Mouse (Mus musculus): Measurements from ENCODE around the gene Aifm3. TPM values are rescaled to one million over a fixed set of nuclear protein-coding genes. Genes with fewer than 3 reads are reported as not detected.
A peak's percentile ranks its signal among the peaks of the same experiment; 100 is the strongest.

Aifm3 gene
- polyA plus RNA-seq, 1 experiment from 2014 or later, result 0.88 TPM

DNA sequence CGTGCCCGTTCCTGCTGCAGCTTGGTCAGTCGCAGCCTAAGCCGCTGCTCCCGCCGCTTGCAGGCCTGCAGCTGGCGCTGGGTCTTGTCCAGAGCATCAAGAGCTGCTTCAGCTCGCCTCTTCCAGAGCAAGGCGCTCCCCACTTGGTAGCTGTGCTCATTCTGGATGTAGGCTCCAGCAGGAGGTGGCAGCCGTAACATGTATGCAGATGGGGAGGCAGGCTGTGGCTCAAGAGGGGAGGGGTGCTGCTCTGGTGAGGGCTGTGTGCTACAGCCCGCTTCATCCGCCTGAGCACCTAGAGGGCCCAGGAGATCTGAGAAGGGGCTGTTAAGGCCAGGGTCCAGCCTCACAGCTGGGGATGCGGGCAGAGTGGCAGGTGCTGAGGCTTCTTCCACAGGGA lies 38.9 kb downstream of the Aifm3 start:
- no peaks in the 10 kb centered on the region for H3K27me3 ChIP-seq (ENCODE audit: control insufficient read depth, insufficient read depth, low read length)
- no peak overlapping the region for H3K27ac ChIP-seq (ENCODE audit: low read depth, low read length)
- H3K36me3 ChIP-seq (ENCODE audit: control insufficient read depth, insufficient read depth, low read length), result peaks cover 25% of the 10 kb centered on the region
- H3K4me1 ChIP-seq (ENCODE audit: control insufficient read depth, insufficient read depth, low read length), result peaks cover 6% of the 10 kb centered on the region; the same call in 1 of the 2 replicates
- H3K4me2 ChIP-seq (ENCODE audit: low read depth), result no peak overlapping the region
- DNase-seq (ENCODE audit: low spot score) (no peak), ATAC-seq (ENCODE audit: insufficient read depth, low FRiP score, low TSS enrichment) (no peak)
- no peaks in the 10 kb centered on the region for H3K9me3 ChIP-seq (ENCODE audit: control insufficient read depth, low read length)
- WGBS, result 87% methylated on average over 13 of the region's 13 CpGs
- no peak overlapping the region for H3K9ac ChIP-seq (ENCODE audit: low read length)
- no peak overlapping the region for H3K4me3 ChIP-seq (ENCODE audit: low read depth, low read length)

DNA sequence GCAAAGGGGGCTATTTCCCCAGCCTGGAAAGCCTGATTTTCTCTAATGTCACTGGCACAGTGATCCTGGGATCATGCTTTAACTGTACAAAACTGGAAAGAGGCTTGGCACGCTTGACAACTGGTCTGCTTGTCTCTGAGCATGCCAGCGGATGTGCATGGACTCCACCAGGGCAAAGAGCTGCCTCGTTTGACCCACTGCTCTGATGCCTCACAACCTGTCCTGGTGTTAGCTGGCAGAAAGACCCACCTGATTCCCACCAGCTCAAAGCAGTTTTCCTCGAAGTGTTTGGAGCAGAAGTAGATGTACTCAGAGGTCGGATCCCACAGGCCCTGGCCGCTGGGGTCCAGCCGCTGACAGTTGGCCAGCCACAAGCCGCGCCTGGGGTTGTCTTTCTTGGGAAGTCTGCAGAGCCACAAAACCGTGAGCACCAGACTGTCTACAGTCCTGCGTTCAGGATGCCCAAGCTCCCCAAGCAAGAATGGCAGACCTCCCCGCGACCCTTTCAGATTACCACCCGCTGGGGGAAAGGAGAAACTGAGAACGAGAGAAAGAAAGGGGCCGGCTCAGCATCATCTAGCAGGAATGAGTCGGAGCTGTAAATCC lies 40.7 kb downstream of the Aifm3 start:
- Histone ChIP-seq H3K4me2 (ENCODE audit: low read depth) (peak overlapping the region; percentile 96), H3K9me3 (ENCODE audit: control insufficient read depth, low read length) (no peaks in the 10 kb centered on the region), H3K27me3 (ENCODE audit: control insufficient read depth, insufficient read depth, low read length) (no peaks in the 10 kb centered on the region), H3K9ac (ENCODE audit: low read length) (peak overlapping the region; percentile 86), H3K4me3 (ENCODE audit: low read depth, low read length) (peak overlapping the region; percentile 69), H3K4me1 (ENCODE audit: control insufficient read depth, insufficient read depth, low read length) (peaks cover 6% of the 10 kb centered on the region; the same call in 1 of the 2 replicates), H3K27ac (ENCODE audit: low read depth, low read length) (peak overlapping the region; percentile 82), H3K36me3 (ENCODE audit: control insufficient read depth, insufficient read depth, low read length) (peaks cover 18% of the 10 kb centered on the region)
- ATAC-seq (ENCODE audit: insufficient read depth, low FRiP score, low TSS enrichment) (0 out of 2 replicates have a peak, but pooled peaks have one; percentile 5), DNase-seq (ENCODE audit: low spot score) (no peak)
- WGBS, result 20% methylated on average over 17 of the region's 17 CpGs

DNA sequence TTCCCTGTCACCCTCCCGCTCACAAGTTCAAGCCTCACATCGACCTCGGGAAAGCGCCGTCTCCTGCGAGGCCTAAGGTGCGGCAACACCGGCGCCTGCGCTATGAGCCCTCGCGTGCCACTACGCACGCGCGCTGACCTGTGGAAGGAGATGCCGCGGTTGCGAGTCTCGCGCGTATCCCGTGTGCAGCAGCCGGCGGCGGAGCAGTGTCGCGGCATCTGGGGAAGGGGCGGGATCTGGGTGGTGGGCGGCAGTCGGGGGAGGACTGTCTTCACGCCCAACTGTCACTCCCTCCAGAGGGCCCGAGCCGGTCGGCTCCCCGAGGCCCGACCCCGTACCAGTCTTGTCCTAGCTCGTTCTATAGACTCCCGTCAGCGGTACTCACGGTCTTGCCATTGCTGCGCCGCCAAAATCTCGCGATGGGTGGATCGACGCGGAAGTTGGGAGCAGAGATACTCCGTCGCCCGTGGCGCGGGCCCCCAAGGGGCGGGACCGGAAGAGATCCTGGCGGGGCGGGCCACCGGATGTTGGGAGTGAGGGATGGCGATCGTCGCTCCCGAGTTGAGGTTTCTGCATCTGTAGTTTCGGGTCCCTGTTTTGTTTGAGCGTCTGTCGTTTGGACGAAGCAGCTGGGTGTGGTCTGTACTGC lies 41.4 kb downstream of the Aifm3 start, which contains the start of gene Thap7:
TSS of gene Thap7 (minus strand) at position 497 of the 649 bp plus-strand sequence.
- Histone ChIP-seq H3K36me3 (ENCODE audit: control insufficient read depth, insufficient read depth, low read length) (peaks cover 14% of the 10 kb centered on the region), H3K9me3 (ENCODE audit: control insufficient read depth, low read length) (no peaks in the 10 kb centered on the region), H3K27me3 (ENCODE audit: control insufficient read depth, insufficient read depth, low read length) (no peaks in the 10 kb centered on the region), H3K4me1 (ENCODE audit: control insufficient read depth, insufficient read depth, low read length) (peaks cover 6% of the 10 kb centered on the region; the same call in 1 of the 2 replicates), H3K9ac (ENCODE audit: low read length) (peak within 1 kb of the TSS; percentile 86), H3K4me2 (ENCODE audit: low read depth) (peak within 1 kb of the TSS; percentile 96), H3K27ac (ENCODE audit: low read depth, low read length) (peak within 1 kb of the TSS; percentile 82), H3K4me3 (ENCODE audit: low read depth, low read length) (peak within 1 kb of the TSS; percentile 69)
- DNase-seq (ENCODE audit: low spot score) (peak; percentile 98), ATAC-seq (ENCODE audit: insufficient read depth, low FRiP score, low TSS enrichment) (peak; percentile 95)
- under 1% methylated on average over 67 of the region's 67 CpGs for WGBS

DNA sequence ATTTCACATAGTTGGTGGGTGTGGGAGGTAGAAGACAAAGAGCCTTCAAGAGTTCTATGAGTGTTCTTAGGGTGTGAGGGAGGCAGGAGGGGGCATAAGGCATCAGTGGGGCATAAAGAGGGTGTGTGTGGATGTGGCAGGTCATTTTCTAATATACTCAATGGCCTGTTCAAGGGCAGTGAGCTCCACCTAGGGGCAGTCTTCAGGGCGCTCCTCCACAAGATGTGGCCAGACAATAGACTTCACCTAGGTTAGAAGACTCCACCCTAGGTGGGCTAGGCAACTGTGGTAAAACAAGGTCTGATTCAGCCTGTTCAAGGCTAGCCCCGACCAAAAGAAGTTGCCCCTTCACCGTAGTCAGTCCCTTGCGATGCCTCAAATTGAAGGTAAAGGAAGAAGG lies 42.9 kb downstream of the Aifm3 start:
- no peak overlapping the region; the same call in 1 of the 2 replicates for H3K4me2 ChIP-seq (ENCODE audit: low read depth)
- no peak overlapping the region for H3K27ac ChIP-seq (ENCODE audit: low read depth, low read length)
- peaks cover 6% of the 10 kb centered on the region; the same call in 1 of the 2 replicates for H3K4me1 ChIP-seq (ENCODE audit: control insufficient read depth, insufficient read depth, low read length)
- no peaks in the 10 kb centered on the region for H3K27me3 ChIP-seq (ENCODE audit: control insufficient read depth, insufficient read depth, low read length)
- no peak overlapping the region for H3K4me3 ChIP-seq (ENCODE audit: low read depth, low read length)
- whole genome bisulfite sequencing, result 53% methylated on average over 4 of the region's 4 CpGs
- ATAC-seq (ENCODE audit: insufficient read depth, low FRiP score, low TSS enrichment) (no peak), DNase-seq (ENCODE audit: low spot score) (no peak)
- H3K36me3 ChIP-seq (ENCODE audit: control insufficient read depth, insufficient read depth, low read length), result peaks cover 8% of the 10 kb centered on the region
- no peaks in the 10 kb centered on the region for H3K9me3 ChIP-seq (ENCODE audit: control insufficient read depth, low read length)
- H3K9ac ChIP-seq (ENCODE audit: low read length), result no peak overlapping the region

DNA sequence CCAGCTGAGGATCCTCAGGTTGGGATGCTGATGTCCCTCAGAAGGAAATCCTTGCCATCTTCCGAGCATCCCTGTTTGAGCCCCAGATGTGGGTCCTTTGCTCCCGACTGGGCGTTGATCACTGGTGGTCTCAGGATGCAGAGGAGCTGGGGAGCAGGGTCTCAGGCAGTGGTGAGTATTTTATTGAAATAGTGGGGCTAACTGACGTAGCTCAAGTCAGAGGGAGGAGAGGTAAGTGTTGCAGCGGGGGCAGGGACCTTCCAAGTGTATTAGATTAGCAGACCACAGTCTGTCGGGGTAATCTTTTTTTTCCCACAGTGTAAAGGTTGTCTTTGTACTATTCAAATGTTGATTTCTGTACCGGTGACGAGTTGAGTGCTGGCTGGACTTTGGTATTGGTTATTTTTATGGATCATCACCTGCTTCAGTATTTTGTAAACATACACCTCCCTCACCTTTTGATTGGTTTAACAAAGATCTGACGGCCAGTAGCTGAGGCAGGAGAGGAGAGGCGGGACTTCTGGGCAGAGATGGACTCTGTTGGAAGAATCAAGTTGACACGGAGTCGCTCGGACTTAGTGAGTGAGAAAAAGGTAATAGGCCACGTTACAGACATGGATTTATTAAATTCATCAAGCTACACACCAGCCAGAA lies 43.4 kb downstream of the Aifm3 start:
- no peak overlapping the region for H3K27ac ChIP-seq (ENCODE audit: low read depth, low read length)
- no peaks in the 10 kb centered on the region for H3K9me3 ChIP-seq (ENCODE audit: control insufficient read depth, low read length)
- no peak overlapping the region for H3K4me3 ChIP-seq (ENCODE audit: low read depth, low read length)
- no peak overlapping the region for H3K9ac ChIP-seq (ENCODE audit: low read length)
- 69% methylated on average over 14 of the region's 14 CpGs for WGBS
- ATAC-seq (ENCODE audit: insufficient read depth, low FRiP score, low TSS enrichment) (no peak), DNase-seq (ENCODE audit: low spot score) (no peak)
- H3K36me3 ChIP-seq (ENCODE audit: control insufficient read depth, insufficient read depth, low read length), result peaks cover 4% of the 10 kb centered on the region
- no peak overlapping the region for H3K4me2 ChIP-seq (ENCODE audit: low read depth)
- H3K4me1 ChIP-seq (ENCODE audit: control insufficient read depth, insufficient read depth, low read length), result peaks cover 6% of the 10 kb centered on the region; the same call in 1 of the 2 replicates
- no peaks in the 10 kb centered on the region for H3K27me3 ChIP-seq (ENCODE audit: control insufficient read depth, insufficient read depth, low read length)

DNA sequence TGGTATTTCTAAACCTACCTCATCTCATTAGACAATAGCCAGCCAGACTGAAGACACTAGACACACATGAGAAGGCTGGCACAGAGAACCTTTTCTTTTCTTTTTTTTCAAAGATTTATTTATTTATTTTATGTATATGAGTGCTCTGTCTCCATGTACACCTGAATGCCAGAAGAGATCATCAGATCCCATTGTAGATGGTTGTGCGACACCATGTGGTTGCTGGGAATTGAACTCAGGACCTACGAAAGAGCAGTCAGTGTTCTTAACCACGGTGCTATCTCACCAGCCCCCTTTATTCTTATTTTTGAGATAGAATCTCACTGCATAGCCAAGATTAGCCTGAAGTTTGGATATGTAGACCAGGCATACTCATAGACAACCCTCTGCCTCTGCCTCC lies 47.2 kb downstream of the Aifm3 start:
- ATAC-seq (ENCODE audit: insufficient read depth, low FRiP score, low TSS enrichment), result no peak
- H3K27me3 ChIP-seq (ENCODE audit: control insufficient read depth, insufficient read depth, low read length), result no peaks in the 10 kb centered on the region
- H3K4me1 ChIP-seq (ENCODE audit: control insufficient read depth, insufficient read depth, low read length), result peaks cover 4% of the 10 kb centered on the region; the same call in 1 of the 2 replicates
- H3K27ac ChIP-seq (ENCODE audit: low read depth, low read length), result no peak overlapping the region
- WGBS, result 84% methylated on average over 3 of the region's 3 CpGs
- no peak overlapping the region for H3K9ac ChIP-seq (ENCODE audit: low read length)
- H3K9me3 ChIP-seq (ENCODE audit: control insufficient read depth, low read length), result no peaks in the 10 kb centered on the region
- H3K4me3 ChIP-seq (ENCODE audit: low read depth, low read length), result no peak overlapping the region
- no peaks in the 10 kb centered on the region for H3K36me3 ChIP-seq (ENCODE audit: control insufficient read depth, insufficient read depth, low read length)
- no peak overlapping the region for H3K4me2 ChIP-seq (ENCODE audit: low read depth)
- DNase-seq (ENCODE audit: low spot score), result no peak

DNA sequence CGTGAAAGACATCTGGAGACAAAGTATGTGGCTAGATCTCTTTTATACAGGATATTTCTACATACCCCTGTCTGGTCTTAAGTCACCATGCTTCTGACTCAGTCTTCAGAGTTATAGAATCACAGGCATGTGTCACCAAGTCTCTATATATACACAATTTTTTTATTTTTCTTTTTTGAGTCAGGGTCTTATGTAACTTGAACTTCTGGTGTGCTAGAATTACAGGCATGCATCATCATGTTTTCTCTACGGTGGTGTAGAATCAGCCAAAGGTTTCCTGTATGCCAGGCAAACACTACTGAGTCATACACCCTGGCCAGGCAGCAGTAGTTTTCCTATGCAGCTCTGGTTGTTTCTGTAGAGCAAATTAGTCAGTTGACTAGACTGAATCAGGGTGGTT lies 53.2 kb downstream of the Aifm3 start:
- ATAC-seq (ENCODE audit: insufficient read depth, low FRiP score, low TSS enrichment) (no peak), DNase-seq (ENCODE audit: low spot score) (no peak)
- WGBS, result 79% methylated on average over 2 of the region's 2 CpGs
- no peaks in the 10 kb centered on the region for H3K27me3 ChIP-seq (ENCODE audit: control insufficient read depth, insufficient read depth, low read length)
- H3K4me3 ChIP-seq (ENCODE audit: low read depth, low read length), result no peak overlapping the region
- no peak overlapping the region for H3K4me2 ChIP-seq (ENCODE audit: low read depth)
- no peak overlapping the region for H3K9ac ChIP-seq (ENCODE audit: low read length)
- no peaks in the 10 kb centered on the region for H3K4me1 ChIP-seq (ENCODE audit: control insufficient read depth, insufficient read depth, low read length)
- H3K36me3 ChIP-seq (ENCODE audit: control insufficient read depth, insufficient read depth, low read length), result no peaks in the 10 kb centered on the region
- H3K9me3 ChIP-seq (ENCODE audit: control insufficient read depth, low read length), result no peaks in the 10 kb centered on the region
- no peak overlapping the region for H3K27ac ChIP-seq (ENCODE audit: low read depth, low read length)

DNA sequence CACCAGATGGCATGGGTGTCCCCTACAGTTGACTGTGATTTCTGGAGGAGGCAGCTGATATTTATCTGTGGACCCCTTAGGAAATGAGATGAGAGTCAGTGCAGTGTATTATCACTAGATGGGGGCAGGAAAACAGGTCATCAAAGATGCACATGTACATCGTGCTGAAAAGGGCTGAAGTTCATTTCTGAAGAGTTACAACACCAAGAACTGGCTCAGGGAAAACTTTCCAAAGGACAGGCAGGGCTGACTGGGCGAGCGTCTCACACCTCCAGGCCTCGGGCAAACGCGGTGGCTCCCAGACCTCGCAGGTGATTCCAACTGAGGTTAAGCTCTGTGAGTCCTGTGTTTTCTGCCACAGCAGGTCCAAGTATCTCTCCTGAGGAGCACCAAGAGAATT lies 63.4 kb downstream of the Aifm3 start:
- H3K9me3 ChIP-seq (ENCODE audit: control insufficient read depth, low read length), result no peaks in the 10 kb centered on the region
- no peak overlapping the region for H3K4me3 ChIP-seq (ENCODE audit: low read depth, low read length)
- no peak overlapping the region for H3K9ac ChIP-seq (ENCODE audit: low read length)
- peaks cover 3% of the 10 kb centered on the region; the same call in 1 of the 2 replicates for H3K4me1 ChIP-seq (ENCODE audit: control insufficient read depth, insufficient read depth, low read length)
- no peaks in the 10 kb centered on the region for H3K27me3 ChIP-seq (ENCODE audit: control insufficient read depth, insufficient read depth, low read length)
- no peaks in the 10 kb centered on the region for H3K36me3 ChIP-seq (ENCODE audit: control insufficient read depth, insufficient read depth, low read length)
- no peak overlapping the region for H3K4me2 ChIP-seq (ENCODE audit: low read depth)
- ATAC-seq (ENCODE audit: insufficient read depth, low FRiP score, low TSS enrichment) (no peak), DNase-seq (ENCODE audit: low spot score) (no peak)
- WGBS, result 80% methylated on average over 7 of the region's 7 CpGs
- H3K27ac ChIP-seq (ENCODE audit: low read depth, low read length), result no peak overlapping the region
